Mouse (Mus musculus) MEL (cell line): Measurements from ENCODE around the gene Maml3. TPM values are rescaled to one million over a fixed set of nuclear protein-coding genes. Genes with fewer than 3 reads are reported as not detected.

Source experiments
- DNase-seq: peaks from one replicate; pipeline ENCODE4 v3.0.0; 2011; ENCODE audit warnings: low read depth, low spot score
- H3K27ac ChIP-seq: 2 replicates; pipeline ENCODE4 v1.5.1; 2012; ENCODE audit warnings: low read depth, mild to moderate bottlenecking, control low read depth, low read length, moderate library complexity; ENCODE audit not compliant: control insufficient read depth
- H3K27me3 ChIP-seq, 2 experiments: fragments of 150-350 bp in 1 of 2; sonication (generic) in 1 of 2; 2 replicates each; pipeline ENCODE4 v1.6.1; 2012; ENCODE audit warnings: low read length in 2 of 2, mild to moderate bottlenecking in 2 of 2, improper control_type of control experiment in 1 of 2, moderate library complexity in 1 of 2; ENCODE audit not compliant: insufficient read depth in 2 of 2, control insufficient read depth in 1 of 2
- H3K36me3 ChIP-seq, 2 experiments: 2 replicates each; pipeline ENCODE4 v1.6.1; 2012 to 2014; ENCODE audit warnings: low read length in 2 of 2, improper control_type of control experiment in 1 of 2, inconsistent platforms in 1 of 2, mild to moderate bottlenecking in 1 of 2; ENCODE audit not compliant: insufficient read depth in 2 of 2, control insufficient read depth in 1 of 2
- H3K4me1 ChIP-seq, 2 experiments: fragments of 150-350 bp in 1 of 2; sonication (generic) in 1 of 2; 2 replicates each; pipeline ENCODE4 v1.6.1; 2012; ENCODE audit warnings: low read length in 2 of 2, improper control_type of control experiment in 1 of 2, mild to moderate bottlenecking in 1 of 2; ENCODE audit not compliant: insufficient read depth in 2 of 2, control insufficient read depth in 1 of 2
- H3K4me3 ChIP-seq, 2 experiments: fragments of 150-350 bp in 1 of 2; sonication (generic) in 1 of 2; 2 replicates each; pipeline ENCODE4 v1.5.1; 2012; ENCODE audit warnings: low read depth in 2 of 2, low read length in 2 of 2, mild to moderate bottlenecking in 2 of 2, moderate library complexity in 2 of 2, control low read depth in 1 of 2, improper control_type of control experiment in 1 of 2; ENCODE audit not compliant: control insufficient read depth in 1 of 2, insufficient read depth in 1 of 2
- H3K79me2 ChIP-seq: 2 replicates; pipeline ENCODE4 v1.6.1; 2012; ENCODE audit warnings: mild to moderate bottlenecking, low read length, moderate library complexity; ENCODE audit not compliant: control insufficient read depth, poor library complexity, insufficient read depth
- H3K9ac ChIP-seq: 2 replicates; pipeline ENCODE4 v1.6.1; 2012; ENCODE audit warnings: low read depth, mild to moderate bottlenecking, control low read depth, low read length, moderate library complexity; ENCODE audit not compliant: control insufficient read depth, poor library complexity, severe bottlenecking
- H3K9me3 ChIP-seq: fragments of 150-350 bp; sonication (generic); replicated peaks from 2 replicates; pipeline ENCODE4 v1.6.1; 2012; ENCODE audit warnings: mild to moderate bottlenecking, low read length, improper control_type of control experiment, moderate library complexity; ENCODE audit not compliant: insufficient read depth
- BHLHE40 ChIP-seq: IDR thresholded peaks from 2 replicates; pipeline ENCODE4 v1.6.1; 2012; ENCODE audit warnings: low read depth, mild to moderate bottlenecking, inconsistent platforms, low read length, improper control_type of control experiment, borderline replicate concordance
- CHD2 ChIP-seq: IDR thresholded peaks from 2 replicates; pipeline ENCODE4 v1.6.1; 2011; ENCODE audit warnings: low read length, improper control_type of control experiment
- E2F4 ChIP-seq: IDR thresholded peaks from 2 replicates; pipeline ENCODE4 v1.6.1; 2011; ENCODE audit warnings: low read depth, low read length, improper control_type of control experiment, borderline replicate concordance
- ELF1 ChIP-seq: IDR thresholded peaks from 2 replicates; pipeline ENCODE4 v1.6.1; 2014; ENCODE audit warnings: low read depth, mild to moderate bottlenecking, inconsistent platforms, low read length, improper control_type of control experiment, moderate library complexity
- ETS1 ChIP-seq: IDR thresholded peaks from 2 replicates; pipeline ENCODE4 v1.6.1; 2012; ENCODE audit warnings: low read depth, mild to moderate bottlenecking, inconsistent platforms, low read length, improper control_type of control experiment, moderate library complexity
- GABPA ChIP-seq: IDR thresholded peaks from 2 replicates; pipeline ENCODE4 v1.6.1; 2012; ENCODE audit warnings: low read depth, mild to moderate bottlenecking, inconsistent platforms, low read length, improper control_type of control experiment, moderate library complexity
- HCFC1 ChIP-seq: IDR thresholded peaks from 2 replicates; pipeline ENCODE4 v1.6.1; 2012; ENCODE audit warnings: low read depth, mild to moderate bottlenecking, inconsistent platforms, low read length, improper control_type of control experiment, moderate library complexity
- JUND ChIP-seq: IDR thresholded peaks from 2 replicates; pipeline ENCODE4 v1.6.1; 2011; ENCODE audit warnings: low read depth, mild to moderate bottlenecking, improper control_type of control experiment, low read length
- MEF2A ChIP-seq: IDR thresholded peaks from 2 replicates; pipeline ENCODE4 v1.6.1; 2014; ENCODE audit warnings: low read depth, mild to moderate bottlenecking, inconsistent platforms, low read length, improper control_type of control experiment; ENCODE audit not compliant: poor library complexity, insufficient replicate concordance, severe bottlenecking; ENCODE audit errors: extremely low read depth
- MXI1 ChIP-seq: IDR thresholded peaks from 2 replicates; pipeline ENCODE4 v1.6.1; 2011; ENCODE audit warnings: mild to moderate bottlenecking, low read depth, low read length, improper control_type of control experiment
- MYC ChIP-seq: IDR thresholded peaks from 2 replicates; pipeline ENCODE4 v1.6.1; 2011; ENCODE audit warnings: low read depth, mild to moderate bottlenecking, low read length, improper control_type of control experiment, moderate library complexity
- NELFE ChIP-seq: IDR thresholded peaks from 2 replicates; pipeline ENCODE4 v1.6.1; 2011; ENCODE audit warnings: low read depth, low read length, improper control_type of control experiment
- NRF1 ChIP-seq: IDR thresholded peaks from 2 replicates; pipeline ENCODE4 v1.6.1; 2014; ENCODE audit warnings: low read depth, mild to moderate bottlenecking, inconsistent platforms, low read length, improper control_type of control experiment, moderate library complexity; ENCODE audit not compliant: poor library complexity, insufficient read depth, severe bottlenecking
- POLR2A ChIP-seq, 2 experiments: IDR thresholded peaks; 2 replicates each; pipeline ENCODE4 v1.6.1; 2011 to 2012; ENCODE audit warnings: low read length in 2 of 2, mild to moderate bottlenecking in 2 of 2, control low read depth in 1 of 2, improper control_type of control experiment in 1 of 2, low read depth in 1 of 2, moderate library complexity in 1 of 2; ENCODE audit not compliant: control insufficient read depth in 1 of 2, insufficient read depth in 1 of 2, poor library complexity in 1 of 2
- POLR2AphosphoS2 ChIP-seq: IDR thresholded peaks from 2 replicates; pipeline ENCODE4 v1.6.1; 2011; ENCODE audit warnings: low read length, improper control_type of control experiment
- RAD21 ChIP-seq: IDR thresholded peaks from 2 replicates; pipeline ENCODE4 v1.6.1; 2011; ENCODE audit warnings: mild to moderate bottlenecking, low read depth, low read length, improper control_type of control experiment
- RCOR1 ChIP-seq: IDR thresholded peaks from 2 replicates; pipeline ENCODE4 v1.6.1; 2012; ENCODE audit warnings: low read depth, mild to moderate bottlenecking, inconsistent platforms, low read length, improper control_type of control experiment
- SIN3A ChIP-seq: IDR thresholded peaks from 2 replicates; pipeline ENCODE4 v1.6.1; 2012; ENCODE audit warnings: low read length, improper control_type of control experiment, inconsistent platforms
- SMC3 ChIP-seq: IDR thresholded peaks from 2 replicates; pipeline ENCODE4 v1.6.1; 2011; ENCODE audit warnings: low read depth, low read length, improper control_type of control experiment
- TBP ChIP-seq: IDR thresholded peaks from 2 replicates; pipeline ENCODE4 v1.8.0; 2011; ENCODE audit warnings: low read depth, low read length, improper control_type of control experiment
- UBTF ChIP-seq: IDR thresholded peaks from 2 replicates; pipeline ENCODE4 v1.6.1; 2012; ENCODE audit warnings: low read depth, mild to moderate bottlenecking, inconsistent platforms, low read length, improper control_type of control experiment, moderate library complexity, borderline replicate concordance; ENCODE audit not compliant: insufficient read depth
- USF1 ChIP-seq: IDR thresholded peaks from 2 replicates; pipeline ENCODE4 v1.6.1; 2014; ENCODE audit warnings: low read depth, mild to moderate bottlenecking, inconsistent platforms, low read length, improper control_type of control experiment, moderate library complexity
- USF2 ChIP-seq, 2 experiments: IDR thresholded peaks; 2 replicates each; pipeline ENCODE4 v1.6.1; 2011 to 2012; ENCODE audit warnings: improper control_type of control experiment in 2 of 2, low read length in 2 of 2, borderline replicate concordance in 1 of 2, inconsistent platforms in 1 of 2, low read depth in 1 of 2, mild to moderate bottlenecking in 1 of 2; ENCODE audit not compliant: insufficient read depth in 1 of 2
- ZC3H11A ChIP-seq: IDR thresholded peaks from 2 replicates; pipeline ENCODE4 v1.6.1; 2012; ENCODE audit warnings: low read depth, mild to moderate bottlenecking, inconsistent platforms, low read length, improper control_type of control experiment
- ZNF384 ChIP-seq: IDR thresholded peaks from 2 replicates; pipeline ENCODE4 v1.6.1; 2012; ENCODE audit warnings: low read depth, mild to moderate bottlenecking, inconsistent platforms, low read length, improper control_type of control experiment
- polyA plus RNA-seq, 2 experiments: library from polyadenylated mRNA; stranded (reverse) in 1 of 2; unstranded in 1 of 2; fragments of >175 nt in 1 of 2; fragments of >200 nt in 1 of 2; gene quantifications; 2 replicates each; pipeline versions ENCODE4 v1.2.1 to v1.2.4; 2012; ENCODE audit warnings: low replicate concordance in 2 of 2, low read depth in 1 of 2; ENCODE audit not compliant: insufficient read length in 2 of 2, insufficient read depth in 1 of 2, missing spikeins in 1 of 2
- total RNA-seq: library from RNA; depleted of rRNA; stranded (reverse); fragments of 300-350 nt; gene quantifications from 2 replicates; pipeline ENCODE4 v1.2.3, GENCODE M21; 2012

Gene Maml3
- total and polyA plus RNA-seq, 3 experiments: 2.0 to 4.1 TPM; not detected in 1

GRCm38 (mm10) chr3:51972576-51972975, 132.3 kb downstream of the Maml3 start:
- no peak for TF ChIP-seq MXI1
- no peak for TF ChIP-seq SIN3A
- no peak for TF ChIP-seq MYC
- TF ChIP-seq USF1: no peak
- no peak for TF ChIP-seq ELF1
- TF ChIP-seq TBP: no peak
- TF ChIP-seq USF2 (IDR thresholded peaks at IDR 0.05; ENCODE audit: borderline replicate concordance in 1 of 2, insufficient read depth in 1 of 2, low read depth in 1 of 2, low read length in 2 of 2): no peak
- TF ChIP-seq POLR2A (IDR thresholded peaks at IDR 0.05; ENCODE audit: control insufficient read depth in 1 of 2, insufficient read depth in 1 of 2, low read depth in 1 of 2, low read length in 2 of 2, poor library complexity in 1 of 2): no peak
- TF ChIP-seq RCOR1: no peak
- no peak for TF ChIP-seq ETS1
- TF ChIP-seq SMC3: no peak
- no peak for TF ChIP-seq NRF1
- no peak for TF ChIP-seq GABPA
- no peak for TF ChIP-seq JUND
- no peak for TF ChIP-seq MEF2A
- no peak for TF ChIP-seq BHLHE40
- no peak for TF ChIP-seq POLR2AphosphoS2
- TF ChIP-seq CHD2: no peak
- TF ChIP-seq E2F4: no peak
- H3K27me3 ChIP-seq: no peaks in the 10 kb centered on the region
- no peak overlapping the region for H3K4me3 ChIP-seq
- H3K4me1 ChIP-seq: no peaks in the 10 kb centered on the region
- no peaks in the 10 kb centered on the region for H3K79me2 ChIP-seq
- no peak overlapping the region for H3K9ac ChIP-seq
- no peak for DNase-seq
- no peaks in the 10 kb centered on the region for H3K36me3 ChIP-seq
- no peak overlapping the region for H3K27ac ChIP-seq
- no peaks in the 10 kb centered on the region for H3K9me3 ChIP-seq

GRCm38 (mm10) chr3:51970489-51970888, 134.4 kb downstream of the Maml3 start:
- Histone ChIP-seq H3K27me3 (no peaks in the 10 kb centered on the region), H3K4me1 (no peaks in the 10 kb centered on the region), H3K79me2 (no peaks in the 10 kb centered on the region), H3K9ac (no peak overlapping the region), H3K36me3 (no peaks in the 10 kb centered on the region), H3K4me3 (no peak overlapping the region), H3K27ac (no peak overlapping the region), H3K9me3 (no peaks in the 10 kb centered on the region)
- no peak for DNase-seq
- TF ChIP-seq HCFC1: no peak
- TF ChIP-seq E2F4: no peak
- TF ChIP-seq SIN3A: no peak
- TF ChIP-seq MEF2A: no peak
- no peak for TF ChIP-seq NELFE
- no peak for TF ChIP-seq UBTF
- TF ChIP-seq POLR2AphosphoS2: no peak
- no peak for TF ChIP-seq SMC3
- no peak for TF ChIP-seq ZNF384
- no peak for TF ChIP-seq MYC
- TF ChIP-seq GABPA: no peak
- TF ChIP-seq ZC3H11A: no peak
- TF ChIP-seq RAD21: no peak
- TF ChIP-seq JUND: no peak
